Mouse (Mus musculus) bone marrow macrophage, adult 2 months (primary cell): ENCODE data around the gene Mmachc.

ENCODE experiments used
- CTCF ChIP-seq: IDR thresholded peaks from 2 replicates; pipeline ENCODE4 v1.5.1; 2012; ENCODE audit warnings: low read depth, mild to moderate bottlenecking, low read length, moderate library complexity
- POLR2A ChIP-seq: IDR thresholded peaks from 2 replicates; pipeline ENCODE4 v1.6.1; 2012; ENCODE audit warnings: mild to moderate bottlenecking, low read depth, low read length, borderline replicate concordance

GRCm38 (mm10) chr4:116712536-116712935 lies 4.3 kb upstream of the Mmachc start:
- no peak for TF ChIP-seq CTCF
- no peak for TF ChIP-seq POLR2A
